29 mouse cellular contexts compared by ENCODE assay signal in genomic region chr4:100291015-100291651, GRCm38 (mm10).
A peak's percentile ranks its signal among the peaks of the same experiment; 100 is the strongest.
DNase-seq lines count a peak whose midpoint lies in the region; ATAC-seq and TF ChIP-seq lines count a peak whose summit lies in the region.
"Had no signal": no experiment of that assay in that cellular context is flagged by ENCODE, and none has a peak within 500 bp of the region (broad histone marks: within the 10 kb centered on the region; RNA-seq: fewer than 3 reads in every experiment).

No protein-coding gene starts in this region.

- ATAC-seq in forebrain, postnatal 0 days, result no peak
- no peak for ATAC-seq in liver, postnatal 0 days
- ATAC-seq in midbrain, embryonic 11.5 days (ENCODE audit: low FRiP score), result no peak
- ATAC-seq in midbrain, postnatal 0 days (ENCODE audit: low FRiP score), result no peak
- no peak for ATAC-seq in forebrain, embryonic 11.5 days (replicated peaks; ENCODE audit: low FRiP score)
- ATAC-seq: activated CD4-positive, CD25-positive, alpha-beta regulatory T cell, adult 4 months; forebrain, embryonic 15.5 days; hindbrain, postnatal 0 days had no signal

- H3K79me2 ChIP-seq in liver, adult 2 months (ENCODE audit: control insufficient read depth, insufficient read depth, low read length), result peaks cover 3% of the 10 kb centered on the region

- 89% methylated on average over 5 of the region's 5 CpGs for WGBS in forebrain, embryonic 10.5 days
- 81% methylated on average over 5 of the region's 5 CpGs for WGBS in forebrain, postnatal 0 days
- WGBS in liver, adult 2 months, result 65% methylated on average over 5 of the region's 5 CpGs
- WGBS in liver, postnatal 0 days (ENCODE audit: insufficient replicate concordance), result 71% methylated on average over 5 of the region's 5 CpGs
- WGBS in midbrain, embryonic 11.5 days, result 86% methylated on average over 5 of the region's 5 CpGs
- 82% methylated on average over 5 of the region's 5 CpGs for WGBS in midbrain, postnatal 0 days
- 86% methylated on average over 5 of the region's 5 CpGs for WGBS in forebrain, embryonic 11.5 days

- no peak overlapping the region for H3K4me3 ChIP-seq in forebrain, embryonic 10.5 days
- H3K4me3 ChIP-seq in forebrain, postnatal 0 days (ENCODE audit: low read depth, low read length), result no peak overlapping the region
- H3K4me3 ChIP-seq in liver, adult 2 months (ENCODE audit: insufficient read depth, low read depth, low read length), result no peak overlapping the region
- no peak overlapping the region for H3K4me3 ChIP-seq in liver, postnatal 0 days (ENCODE audit: low read depth, low read length)
- H3K4me3 ChIP-seq in midbrain, embryonic 11.5 days (ENCODE audit: low read depth, low read length), result no peak overlapping the region
- no peak overlapping the region for H3K4me3 ChIP-seq in midbrain, postnatal 0 days (ENCODE audit: low read depth, low read length)
- no peak overlapping the region for H3K4me3 ChIP-seq in forebrain, embryonic 11.5 days (ENCODE audit: low read depth, low read length)
- H3K4me3 ChIP-seq: embryonic facial prominence, embryonic 10.5 days; embryonic facial prominence, embryonic 13.5 days; erythroblast, embryonic 14.5 days; forebrain, embryonic 12.5 days; forebrain, embryonic 15.5 days; heart, embryonic 12.5 days; heart, embryonic 15.5 days had no signal

- no peak for TF ChIP-seq CTCF in forebrain, postnatal 0 days (IDR thresholded peaks at IDR 0.05; ENCODE audit: low read depth)
- TF ChIP-seq CTCF in liver, adult 2 months (IDR thresholded peaks at IDR 0.05; ENCODE audit: low read depth, low read length), result no peak
- TF ChIP-seq CTCF in liver, postnatal 0 days (IDR thresholded peaks at IDR 0.05; ENCODE audit: low read depth), result no peak
- no peak for TF ChIP-seq CTCF in midbrain, postnatal 0 days (IDR thresholded peaks at IDR 0.05)

- H3K4me1 ChIP-seq in forebrain, embryonic 10.5 days, result no peaks in the 10 kb centered on the region
- no peaks in the 10 kb centered on the region for H3K4me1 ChIP-seq in forebrain, postnatal 0 days (ENCODE audit: insufficient read depth)
- no peaks in the 10 kb centered on the region for H3K4me1 ChIP-seq in liver, adult 2 months (ENCODE audit: control insufficient read depth, insufficient read depth, low read length)
- H3K4me1 ChIP-seq in liver, postnatal 0 days (ENCODE audit: insufficient read depth), result no peaks in the 10 kb centered on the region
- no peaks in the 10 kb centered on the region for H3K4me1 ChIP-seq in midbrain, embryonic 11.5 days (ENCODE audit: control insufficient read depth, insufficient read depth, low read length)
- H3K4me1 ChIP-seq in midbrain, postnatal 0 days (ENCODE audit: insufficient read depth, low read length), result no peaks in the 10 kb centered on the region
- H3K4me1 ChIP-seq in forebrain, embryonic 11.5 days (replicated peaks; ENCODE audit: control insufficient read depth, insufficient read depth, low read length), result no peaks in the 10 kb centered on the region
- H3K4me1 ChIP-seq: forebrain, embryonic 12.5 days; forebrain, embryonic 15.5 days had no signal

- H3K27me3 ChIP-seq in forebrain, embryonic 10.5 days (ENCODE audit: poor library complexity, severe bottlenecking), result no peaks in the 10 kb centered on the region
- no peaks in the 10 kb centered on the region for H3K27me3 ChIP-seq in forebrain, postnatal 0 days (ENCODE audit: insufficient read depth, low read length)
- no peaks in the 10 kb centered on the region for H3K27me3 ChIP-seq in liver, adult 2 months (ENCODE audit: control insufficient read depth, insufficient read depth, low read length)
- no peaks in the 10 kb centered on the region for H3K27me3 ChIP-seq in liver, postnatal 0 days (ENCODE audit: insufficient read depth, low read length)
- no peaks in the 10 kb centered on the region for H3K27me3 ChIP-seq in midbrain, embryonic 11.5 days (ENCODE audit: control insufficient read depth, insufficient read depth, low read length)
- no peaks in the 10 kb centered on the region for H3K27me3 ChIP-seq in midbrain, postnatal 0 days (ENCODE audit: insufficient read depth, low read length)
- no peaks in the 10 kb centered on the region for H3K27me3 ChIP-seq in forebrain, embryonic 11.5 days (ENCODE audit: control insufficient read depth, insufficient read depth, low read length)
- H3K27me3 ChIP-seq: embryonic facial prominence, embryonic 13.5 days; forebrain, embryonic 12.5 days; forebrain, embryonic 15.5 days; heart, embryonic 15.5 days had no signal

- H3K4me2 ChIP-seq in forebrain, postnatal 0 days (ENCODE audit: low read depth), result no peak overlapping the region
- H3K4me2 ChIP-seq in liver, postnatal 0 days (ENCODE audit: low read depth, low read length), result no peak overlapping the region
- H3K4me2 ChIP-seq in midbrain, embryonic 11.5 days, result no peak overlapping the region
- H3K4me2 ChIP-seq in midbrain, postnatal 0 days (ENCODE audit: low read depth, low read length, poor library complexity, severe bottlenecking), result no peak overlapping the region
- no peak overlapping the region for H3K4me2 ChIP-seq in forebrain, embryonic 11.5 days (ENCODE audit: low read depth, low read length, severe bottlenecking)
- H3K4me2 ChIP-seq: embryonic facial prominence, embryonic 13.5 days; forebrain, embryonic 12.5 days; forebrain, embryonic 15.5 days; heart, embryonic 12.5 days; heart, embryonic 15.5 days; hindbrain, embryonic 14.5 days had no signal

- TF ChIP-seq EP300 in liver, postnatal 0 days (IDR thresholded peaks at IDR 0.05; ENCODE audit: low read depth), result no peak

- no peak overlapping the region for H3K9ac ChIP-seq in forebrain, postnatal 0 days
- H3K9ac ChIP-seq in liver, adult 2 months (ENCODE audit: low read depth, low read length), result no peak overlapping the region
- H3K9ac ChIP-seq in liver, postnatal 0 days (replicated peaks), result no peak overlapping the region
- H3K9ac ChIP-seq in midbrain, embryonic 11.5 days (ENCODE audit: low read length), result no peak overlapping the region
- H3K9ac ChIP-seq in midbrain, postnatal 0 days (replicated peaks; ENCODE audit: low read length, poor library complexity, severe bottlenecking), result no peak overlapping the region
- H3K9ac ChIP-seq in forebrain, embryonic 11.5 days (ENCODE audit: low read length), result no peak overlapping the region
- H3K9ac ChIP-seq: embryonic facial prominence, embryonic 13.5 days; forebrain, embryonic 12.5 days; forebrain, embryonic 15.5 days; heart, embryonic 12.5 days; heart, embryonic 15.5 days; hindbrain, embryonic 14.5 days had no signal

- DNase-seq in forebrain, embryonic 10.5 days (ENCODE audit: extremely low spot score, low spot score), result peak; percentile 11
- no peak for DNase-seq in forebrain, postnatal 0 days
- peak; percentile 55 for DNase-seq in liver, adult 2 months (ENCODE audit: extremely low read depth, low read depth, low spot score)
- no peak for DNase-seq in liver, postnatal 0 days
- DNase-seq in midbrain, embryonic 11.5 days (ENCODE audit: low spot score, missing footprints), result peak; percentile 35
- no peak for DNase-seq in midbrain, postnatal 0 days (ENCODE audit: low spot score)
- no peak for DNase-seq in forebrain, embryonic 11.5 days (ENCODE audit: low spot score)
- DNase-seq: adrenal gland, adult 8-10 months; adrenal gland, postnatal 25 days; cerebellum, adult 11-12 months; cerebellum, adult 8-10 months; cerebellum, postnatal 10 days; cerebellum, postnatal 36 days; embryo, embryonic 11 days; gastrocnemius, postnatal 10 days; gastrocnemius, postnatal 36 days; heart, adult 18-20 months; heart, postnatal 14 days; heart, postnatal 4 days had no signal

- no peaks in the 10 kb centered on the region for H3K9me3 ChIP-seq in forebrain, embryonic 10.5 days
- no peaks in the 10 kb centered on the region for H3K9me3 ChIP-seq in forebrain, postnatal 0 days (ENCODE audit: low read length)
- H3K9me3 ChIP-seq in liver, postnatal 0 days (ENCODE audit: low read length), result no peaks in the 10 kb centered on the region
- H3K9me3 ChIP-seq in midbrain, embryonic 11.5 days (ENCODE audit: control insufficient read depth, low read length), result no peaks in the 10 kb centered on the region
- H3K9me3 ChIP-seq in midbrain, postnatal 0 days (ENCODE audit: low read length), result no peaks in the 10 kb centered on the region
- no peaks in the 10 kb centered on the region for H3K9me3 ChIP-seq in forebrain, embryonic 11.5 days (ENCODE audit: control insufficient read depth, low read length)
- H3K9me3 ChIP-seq: embryonic facial prominence, embryonic 10.5 days; embryonic facial prominence, embryonic 13.5 days; forebrain, embryonic 12.5 days; forebrain, embryonic 15.5 days; heart, embryonic 12.5 days; heart, embryonic 15.5 days had no signal

- TF ChIP-seq POLR2A in liver, adult 2 months (IDR thresholded peaks at IDR 0.05; ENCODE audit: extremely low read depth, insufficient read depth, low read length), result no peak

- no peak overlapping the region for H3K27ac ChIP-seq in forebrain, embryonic 10.5 days
- no peak overlapping the region for H3K27ac ChIP-seq in forebrain, postnatal 0 days (ENCODE audit: low read depth, low read length)
- H3K27ac ChIP-seq in liver, adult 2 months (replicated peaks; ENCODE audit: insufficient read depth, low read depth, low read length), result no peak overlapping the region
- no peak overlapping the region for H3K27ac ChIP-seq in liver, postnatal 0 days (ENCODE audit: low read depth)
- no peak overlapping the region for H3K27ac ChIP-seq in midbrain, embryonic 11.5 days (ENCODE audit: low read depth, low read length)
- no peak overlapping the region for H3K27ac ChIP-seq in midbrain, postnatal 0 days (ENCODE audit: low read depth, low read length)
- H3K27ac ChIP-seq in forebrain, embryonic 11.5 days (ENCODE audit: low read depth, low read length), result no peak overlapping the region
- H3K27ac ChIP-seq: embryonic facial prominence, embryonic 10.5 days; embryonic facial prominence, embryonic 13.5 days; forebrain, embryonic 12.5 days; forebrain, embryonic 15.5 days; heart, embryonic 15.5 days; hindbrain, embryonic 14.5 days; hindbrain, postnatal 0 days had no signal

- H3K36me3 ChIP-seq in forebrain, embryonic 10.5 days (replicated peaks), result no peaks in the 10 kb centered on the region
- H3K36me3 ChIP-seq in forebrain, postnatal 0 days (ENCODE audit: insufficient read depth), result no peaks in the 10 kb centered on the region
- no peaks in the 10 kb centered on the region for H3K36me3 ChIP-seq in liver, adult 2 months (ENCODE audit: control insufficient read depth, insufficient read depth, low read length)
- H3K36me3 ChIP-seq in liver, postnatal 0 days (replicated peaks; ENCODE audit: insufficient read depth, low read length), result no peaks in the 10 kb centered on the region
- no peaks in the 10 kb centered on the region for H3K36me3 ChIP-seq in midbrain, embryonic 11.5 days (ENCODE audit: control insufficient read depth, insufficient read depth, low read length)
- H3K36me3 ChIP-seq in midbrain, postnatal 0 days (ENCODE audit: insufficient read depth, low read length), result no peaks in the 10 kb centered on the region
- H3K36me3 ChIP-seq in forebrain, embryonic 11.5 days (ENCODE audit: control insufficient read depth, insufficient read depth, low read length), result no peaks in the 10 kb centered on the region
- H3K36me3 ChIP-seq: embryonic facial prominence, embryonic 10.5 days; embryonic facial prominence, embryonic 13.5 days; forebrain, embryonic 12.5 days; forebrain, embryonic 15.5 days; heart, embryonic 12.5 days; heart, embryonic 15.5 days had no signal

Comparison
In these comparisons a context has a peak if more than half of its experiments do, and no peak if none do; other contexts are left out.
1. DNase-seq: peak in forebrain, embryonic 10.5 days (single experiment), liver, adult 2 months (single experiment) and midbrain, embryonic 11.5 days (single experiment); none in forebrain, postnatal 0 days (single experiment), liver, postnatal 0 days (single experiment), midbrain, postnatal 0 days (single experiment) and forebrain, embryonic 11.5 days (single experiment).